Mouse (Mus musculus) G1E (cell line): Measurements from ENCODE around the gene Elavl4. TPM values are rescaled to one million over a fixed set of nuclear protein-coding genes. Genes with fewer than 3 reads are reported as not detected.

Source experiments
- ATAC-seq: 2 replicates; pipeline ENCODE4 v1.8.0; 2016; ENCODE audit warnings: mild to moderate bottlenecking; ENCODE audit not compliant: insufficient number of reproducible peaks, poor library complexity, low FRiP score, severe bottlenecking; ENCODE audit errors: extremely low read depth
- DNase-seq: peaks from one replicate; pipeline ENCODE4 v3.0.0; 2012; ENCODE audit warnings: low spot score
- H3K27me3 ChIP-seq: 2 replicates; pipeline ENCODE4 v1.6.1; 2012; ENCODE audit warnings: mild to moderate bottlenecking, low read length, inconsistent platforms; ENCODE audit not compliant: insufficient read depth
- H3K36me3 ChIP-seq: replicated peaks from 2 replicates; pipeline ENCODE3; 2012; ENCODE audit warnings: mild to moderate bottlenecking, inconsistent platforms
- H3K4me1 ChIP-seq: 2 replicates; pipeline ENCODE4 v1.6.1; 2012; ENCODE audit warnings: low read depth, low read length, inconsistent platforms, mixed read lengths; ENCODE audit not compliant: insufficient read depth
- H3K4me3 ChIP-seq: 2 replicates; pipeline ENCODE4 v1.5.1; 2012; ENCODE audit warnings: low read depth, mild to moderate bottlenecking, inconsistent platforms, low read length, moderate library complexity, mixed read lengths
- H3K9me3 ChIP-seq: replicated peaks from 2 replicates; pipeline ENCODE4 v1.6.1; 2012; ENCODE audit warnings: inconsistent platforms
- CTCF ChIP-seq: IDR thresholded peaks from 2 replicates; pipeline ENCODE4 v1.5.1; 2012; ENCODE audit warnings: low read depth, low read length, inconsistent platforms, mixed read lengths
- GATA1 ChIP-seq: IDR thresholded peaks from 2 replicates; pipeline ENCODE4 v1.6.1; 2012; ENCODE audit warnings: borderline replicate concordance, low read length, inconsistent platforms, mixed read lengths
- GATA2 ChIP-seq: IDR thresholded peaks from 2 replicates; pipeline ENCODE4 v1.6.1; 2012; ENCODE audit warnings: low read depth, low read length, inconsistent platforms, borderline replicate concordance
- POLR2AphosphoS5 ChIP-seq: IDR thresholded peaks from 2 replicates; pipeline ENCODE4 v1.6.1; 2012; ENCODE audit warnings: low read depth, low read length, inconsistent platforms; ENCODE audit not compliant: insufficient replicate concordance
- TAL1 ChIP-seq: conservative IDR thresholded peaks from 2 replicates; pipeline ENCODE4 v1.6.1; 2012; ENCODE audit warnings: low read depth, low read length, inconsistent platforms, mixed read lengths
- polyA plus RNA-seq: library from polyadenylated mRNA; stranded (reverse); fragments of >175 nt; gene quantifications from 2 replicates; pipeline ENCODE4 v1.2.3, GENCODE M21; 2012
- total RNA-seq, 2 experiments: library from RNA; stranded (forward) in 1 of 2; stranded (reverse) in 1 of 2; fragments of 200-1000 nt in 1 of 2; fragments of >200 nt in 1 of 2; fragmentation: Nextera tagmentation in 1 of 2; gene quantifications; 2 replicates each; pipeline ENCODE4 v1.2.3; 2014 to 2017

Gene Elavl4
- total RNA-seq (2014; fragmentation: Nextera tagmentation) (not detected in 2 replicates), total RNA-seq (2017) (0.06 TPM in 1 of 2 replicates, not detected in the other), polyA plus RNA-seq (not detected in 2 replicates)

DNA sequence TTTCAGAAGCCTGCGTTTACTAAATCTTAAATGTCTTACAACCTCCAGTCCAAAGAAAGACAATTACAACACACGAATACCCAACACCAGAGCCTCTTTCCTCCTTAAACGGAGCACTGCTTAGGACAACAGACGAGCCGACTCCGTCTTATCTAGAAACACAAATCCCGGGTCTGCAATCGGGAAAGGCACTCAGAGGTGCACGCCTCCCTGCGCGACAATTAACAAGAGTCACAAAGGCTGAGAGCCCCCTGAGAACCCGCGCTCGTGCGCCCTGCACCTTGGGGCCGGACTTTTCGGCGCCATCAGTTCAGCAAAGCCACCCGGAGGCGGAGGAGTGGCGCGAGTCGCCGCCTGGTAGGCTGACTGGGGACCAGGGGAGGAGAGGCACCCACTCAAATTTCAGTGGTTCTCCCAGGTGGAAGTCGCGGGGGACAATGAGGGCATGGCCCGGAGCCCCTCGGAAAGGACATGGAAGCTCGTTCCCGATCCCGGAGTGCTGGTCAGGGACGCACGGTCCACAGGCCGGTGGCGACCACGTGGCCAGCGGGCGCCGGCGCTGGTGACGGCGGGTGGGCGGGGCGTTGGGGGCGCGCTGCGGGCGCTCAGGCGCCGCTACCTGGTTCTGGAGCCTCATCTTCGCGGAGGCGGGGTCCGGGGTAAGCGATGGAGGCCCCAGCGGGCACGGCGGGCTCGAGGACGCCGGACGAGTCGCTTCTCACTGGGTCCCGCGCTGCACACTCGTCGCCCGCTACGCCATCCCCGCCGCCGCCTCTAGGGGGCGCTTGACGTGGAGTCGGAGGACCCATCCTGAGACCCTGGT is at the start of gene Elavl4:
TSS of gene Elavl4 (minus strand) at position 732 of the 823 bp plus-strand sequence.
- DNase-seq, result no peak
- Histone ChIP-seq H3K9me3 (peaks cover 15% of the 10 kb centered on the region), H3K27me3 (no peaks in the 10 kb centered on the region), H3K4me3 (no peak within 1 kb of the TSS; the same call in 1 of the 2 replicates), H3K4me1 (no peaks in the 10 kb centered on the region), H3K36me3 (no peaks in the 10 kb centered on the region)
- TF ChIP-seq TAL1 (no peak), GATA2 (no peak), CTCF (no peak)
- ATAC-seq, result no peak

DNA sequence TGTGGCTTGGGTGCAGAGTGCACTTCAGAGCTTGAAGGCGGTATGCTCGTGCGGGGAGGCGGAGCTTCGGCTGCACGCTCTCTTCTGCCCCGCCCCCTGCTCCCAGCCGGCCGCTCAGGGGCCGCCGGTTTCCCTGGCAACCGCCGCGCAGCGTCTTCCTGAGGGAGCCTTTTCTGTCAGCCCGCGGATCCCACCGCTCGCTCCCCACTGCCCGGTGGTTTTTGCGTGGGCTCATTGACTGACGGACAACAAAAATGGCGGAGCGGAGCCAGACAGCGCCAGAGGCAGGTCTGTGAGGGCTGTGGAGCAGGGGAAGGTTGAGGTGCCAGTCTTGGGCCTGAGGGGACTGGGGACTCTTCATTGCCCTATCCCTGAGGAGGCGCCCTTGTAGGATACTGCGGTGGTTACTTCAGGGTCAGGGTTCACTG is 45.9 kb upstream of the Elavl4 start, which contains the start of gene Agbl4:
TSS of gene Agbl4 (plus strand) at position 44 of the 428 bp plus-strand sequence.
- Histone ChIP-seq H3K9me3 (peaks cover 8% of the 10 kb centered on the region), H3K4me1 (no peaks in the 10 kb centered on the region), H3K4me3 (no peak within 1 kb of the TSS; the same call in 1 of the 2 replicates), H3K36me3 (no peaks in the 10 kb centered on the region), H3K27me3 (no peaks in the 10 kb centered on the region)
- DNase-seq, result no peak
- no peak for ATAC-seq
- TF ChIP-seq POLR2AphosphoS5 (no peak), GATA2 (no peak), TAL1 (no peak), GATA1 (no peak), CTCF (no peak)

DNA sequence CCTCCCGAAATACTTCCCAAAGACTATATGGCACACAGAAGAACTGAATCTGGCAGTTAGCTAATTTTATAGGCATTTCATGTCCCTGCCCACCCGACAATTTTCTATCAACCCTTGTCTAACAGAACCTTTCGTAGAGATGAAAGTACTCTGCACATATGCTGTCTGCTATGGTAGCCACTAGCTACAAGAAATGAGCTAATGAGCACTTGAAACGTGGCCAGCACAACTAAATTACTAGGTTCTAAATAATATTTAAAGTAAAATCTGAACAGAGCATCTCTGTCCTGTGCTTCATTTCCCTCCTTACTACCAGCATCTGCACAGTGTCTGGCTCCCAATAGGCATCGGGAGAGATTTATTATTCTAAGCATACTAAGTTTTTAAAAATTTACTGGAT is 44.5 kb upstream of the Elavl4 start:
- DNase-seq (no peak), ATAC-seq (no peak)
- H3K4me1 ChIP-seq, result no peaks in the 10 kb centered on the region
- no peak overlapping the region for H3K4me3 ChIP-seq
- TF ChIP-seq TAL1, result no peak
- TF ChIP-seq CTCF, result no peak
- TF ChIP-seq GATA1, result no peak
- TF ChIP-seq GATA2, result no peak
- no peak for TF ChIP-seq POLR2AphosphoS5
- H3K36me3 ChIP-seq, result no peaks in the 10 kb centered on the region
- H3K9me3 ChIP-seq, result peaks cover 8% of the 10 kb centered on the region
- no peaks in the 10 kb centered on the region for H3K27me3 ChIP-seq

DNA sequence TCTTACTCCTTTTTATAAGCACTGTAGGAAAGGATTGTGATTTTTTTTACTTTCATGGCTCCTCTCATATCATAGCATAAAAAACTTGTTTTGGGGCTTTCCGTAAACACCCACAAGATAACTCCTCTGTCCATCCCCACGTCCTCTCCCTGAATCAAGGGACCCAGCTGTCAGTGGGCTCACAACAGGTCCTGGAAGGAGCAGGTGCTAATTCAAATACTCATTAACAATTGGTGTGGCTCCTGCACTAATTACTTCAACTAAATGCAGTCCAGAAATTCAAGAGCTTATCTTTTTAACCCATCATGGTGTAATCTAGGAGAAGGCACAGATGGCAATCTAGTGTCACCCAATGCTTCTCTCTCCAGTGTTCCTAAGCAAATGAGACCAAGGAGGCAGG is 8.9 kb upstream of the Elavl4 start:
- TF ChIP-seq POLR2AphosphoS5 (no peak), TAL1 (no peak), CTCF (no peak), GATA1 (no peak), GATA2 (no peak)
- Histone ChIP-seq H3K36me3 (no peaks in the 10 kb centered on the region), H3K27me3 (no peaks in the 10 kb centered on the region), H3K4me1 (no peaks in the 10 kb centered on the region), H3K9me3 (no peaks in the 10 kb centered on the region), H3K4me3 (no peak overlapping the region)
- no peak for DNase-seq
- ATAC-seq, result no peak

DNA sequence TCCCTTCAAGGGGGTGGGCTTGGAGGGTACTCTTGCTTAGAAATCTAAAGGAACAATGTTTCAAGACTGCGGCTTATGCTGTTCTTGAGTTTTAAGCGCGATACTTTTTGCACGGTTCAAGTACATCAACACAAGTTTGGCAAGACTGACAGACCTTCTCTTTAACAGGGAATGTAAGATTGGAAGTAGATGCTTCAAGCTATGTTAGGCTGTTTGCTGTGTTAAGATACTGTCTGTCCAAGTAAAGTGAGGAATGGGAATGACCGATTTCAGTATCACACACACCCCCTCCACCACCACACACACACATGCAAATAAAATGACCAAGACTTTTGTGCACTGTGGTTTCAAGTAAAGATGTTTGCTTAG is 276 bp upstream of the Elavl4 start:
- DNase-seq (no peak), ATAC-seq (no peak)
- peaks cover 15% of the 10 kb centered on the region for H3K9me3 ChIP-seq
- no peaks in the 10 kb centered on the region for H3K4me1 ChIP-seq
- no peak overlapping the region for H3K4me3 ChIP-seq
- no peak for TF ChIP-seq GATA2
- TF ChIP-seq CTCF, result no peak
- TF ChIP-seq GATA1, result no peak
- TF ChIP-seq POLR2AphosphoS5, result no peak
- no peak for TF ChIP-seq TAL1
- no peaks in the 10 kb centered on the region for H3K27me3 ChIP-seq
- H3K36me3 ChIP-seq, result no peaks in the 10 kb centered on the region

DNA sequence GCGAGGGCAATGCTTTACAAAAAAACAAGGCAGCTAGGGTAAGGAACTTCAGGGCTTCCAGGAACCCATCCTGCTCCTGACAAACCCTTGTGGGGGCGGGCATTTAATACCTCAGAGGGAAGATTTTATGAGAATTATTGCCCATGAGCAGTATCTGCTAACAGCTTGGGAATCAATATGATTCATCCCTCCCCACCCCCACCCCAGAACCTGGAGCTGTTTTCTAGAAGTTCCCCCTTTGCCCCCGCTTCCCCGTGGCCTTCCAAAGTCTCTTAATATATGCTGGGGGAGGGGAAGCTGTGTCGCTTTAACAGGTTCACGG is 892 bp downstream of the Elavl4 start:
- TF ChIP-seq CTCF (no peak), GATA2 (no peak), POLR2AphosphoS5 (no peak), GATA1 (no peak), TAL1 (no peak)
- H3K9me3 ChIP-seq, result peaks cover 15% of the 10 kb centered on the region
- DNase-seq, result no peak
- no peak for ATAC-seq
- no peak overlapping the region for H3K4me3 ChIP-seq
- H3K4me1 ChIP-seq, result no peaks in the 10 kb centered on the region
- no peaks in the 10 kb centered on the region for H3K27me3 ChIP-seq
- H3K36me3 ChIP-seq, result no peaks in the 10 kb centered on the region
